Mouse (Mus musculus): ENCODE measurements around the gene Clk1.
"Not testable (repeated sequence)": the region's sequence is repeated elsewhere in the genome, so short reads cannot be mapped to it uniquely, and the experiment has no call there.

Gene Clk1

DNA sequence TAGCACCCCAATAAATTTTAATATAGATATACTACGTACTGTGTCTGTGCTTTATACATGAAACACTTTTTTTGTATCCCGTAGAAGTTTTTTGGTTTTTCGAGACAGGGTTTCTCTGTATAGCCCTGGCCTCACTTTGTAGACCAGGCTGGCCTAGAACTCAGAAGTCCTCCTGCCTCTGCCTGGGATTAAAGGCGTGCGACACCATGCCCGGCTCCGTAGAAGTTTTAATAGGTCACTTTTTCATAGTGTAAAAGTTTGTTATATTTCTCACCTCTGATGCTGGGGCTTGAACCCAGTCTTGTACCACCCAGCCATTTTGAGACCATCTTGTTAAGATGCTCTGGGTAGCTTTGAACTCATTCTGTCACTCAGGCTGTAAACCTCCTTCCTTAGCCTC, 16.5 kb downstream of the Clk1 start:
- DNase-seq (ENCODE audit: low read depth, low spot score) = no peak

DNA sequence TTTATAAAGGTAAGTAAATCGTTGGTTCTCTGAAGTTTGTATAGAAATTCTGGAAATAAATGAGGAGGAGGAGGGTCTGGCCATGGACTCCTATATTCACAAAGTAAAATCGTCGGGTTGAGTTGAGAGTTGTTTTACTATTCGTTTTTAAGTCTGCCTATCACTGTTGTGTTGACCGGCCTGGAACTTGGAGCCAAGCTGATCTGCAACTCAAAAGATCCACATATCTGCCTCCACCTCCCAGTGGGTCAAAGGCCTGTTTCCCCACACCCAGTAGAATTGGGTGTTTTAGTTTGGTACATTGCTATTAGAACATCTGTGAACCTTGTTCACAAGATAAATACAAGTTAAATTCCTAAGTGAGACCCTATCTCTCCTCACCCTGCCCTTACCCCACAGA, 20.1 kb downstream of the Clk1 start:
- DNase-seq (ENCODE audit: low read depth, low spot score) = no peak

DNA sequence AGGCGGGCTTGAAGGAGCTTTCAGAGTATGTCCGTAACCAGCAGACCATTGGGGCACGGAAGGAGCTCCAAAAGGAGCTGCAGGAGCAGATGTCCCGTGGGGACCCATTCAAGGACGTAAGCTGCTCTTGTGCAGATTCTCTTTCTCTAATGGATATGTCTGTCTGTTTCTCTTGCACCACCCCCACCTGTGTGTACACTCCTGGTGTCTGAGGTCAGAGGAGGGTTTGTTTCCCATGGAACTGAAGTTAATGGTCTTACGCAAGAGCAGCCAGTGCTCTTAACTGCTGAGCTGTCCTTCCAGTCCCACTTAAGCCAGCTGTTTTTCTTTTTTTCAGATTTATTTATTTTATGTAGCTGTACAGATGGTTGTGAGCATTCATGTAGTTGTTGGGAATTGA, 22.5 kb downstream of the Clk1 start:
- DNase-seq (ENCODE audit: low read depth, low spot score) = no peak

DNA sequence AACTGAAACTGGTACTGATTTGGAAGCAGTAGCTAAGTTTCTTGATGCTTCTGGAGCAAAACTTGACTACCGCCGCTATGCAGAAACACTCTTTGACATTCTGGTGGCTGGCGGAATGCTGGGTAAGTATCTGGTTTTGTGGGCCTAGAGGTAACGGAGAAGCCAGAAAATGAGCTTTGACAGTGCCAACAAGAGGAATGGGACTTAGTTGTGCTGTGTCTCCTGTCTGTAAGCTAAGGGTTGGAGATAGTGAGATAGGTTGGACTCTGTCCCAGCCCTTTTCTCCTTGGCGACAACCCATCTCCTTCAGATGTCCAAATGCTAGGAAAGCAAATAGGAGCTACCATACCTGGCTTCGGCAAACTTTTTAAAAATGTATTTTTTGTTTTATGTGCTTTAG, 26.1 kb downstream of the Clk1 start:
- DNase-seq (ENCODE audit: low read depth, low spot score) = no peak

DNA sequence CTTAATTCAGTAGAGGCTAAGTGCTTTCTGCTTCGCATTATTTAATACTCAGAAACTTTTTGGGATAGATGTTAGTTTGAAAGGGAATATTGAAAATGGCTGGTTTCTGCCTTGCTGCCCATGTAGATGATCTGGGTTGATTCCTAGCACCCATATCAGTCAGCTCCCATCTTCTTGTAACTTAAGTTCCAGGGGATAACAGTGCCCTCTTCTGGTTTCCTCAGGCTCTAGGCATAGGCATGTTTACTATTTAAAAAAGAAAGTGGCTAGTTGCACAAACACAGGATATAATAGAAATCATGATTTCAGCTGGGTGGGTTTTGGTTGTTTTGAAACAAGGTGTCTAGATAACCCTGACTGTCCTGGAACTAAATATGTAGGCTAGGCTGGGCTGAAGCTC, 27.7 kb downstream of the Clk1 start:
- DNase-seq (ENCODE audit: low read depth, low spot score) = no peak

DNA sequence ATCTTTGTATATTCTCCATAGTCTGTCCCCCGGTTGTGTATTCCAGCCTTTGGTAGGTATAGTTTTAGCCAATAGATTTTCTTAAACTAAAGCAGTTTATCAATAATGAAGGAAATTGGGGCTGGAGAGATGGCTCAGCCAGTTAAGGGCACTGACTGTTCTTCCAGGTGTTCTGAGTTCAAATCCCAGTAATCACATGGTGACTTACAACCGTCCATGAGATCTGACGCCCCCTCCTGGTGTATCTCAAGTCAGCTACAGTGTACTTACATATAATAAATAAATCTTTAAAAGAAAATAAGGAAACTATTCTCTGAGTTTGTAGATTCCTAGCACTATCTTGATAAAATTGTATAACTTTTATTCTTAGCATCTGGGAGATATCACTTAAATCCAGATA, 28.5 kb downstream of the Clk1 start:
- DNase-seq (ENCODE audit: low read depth, low spot score) = no peak

DNA sequence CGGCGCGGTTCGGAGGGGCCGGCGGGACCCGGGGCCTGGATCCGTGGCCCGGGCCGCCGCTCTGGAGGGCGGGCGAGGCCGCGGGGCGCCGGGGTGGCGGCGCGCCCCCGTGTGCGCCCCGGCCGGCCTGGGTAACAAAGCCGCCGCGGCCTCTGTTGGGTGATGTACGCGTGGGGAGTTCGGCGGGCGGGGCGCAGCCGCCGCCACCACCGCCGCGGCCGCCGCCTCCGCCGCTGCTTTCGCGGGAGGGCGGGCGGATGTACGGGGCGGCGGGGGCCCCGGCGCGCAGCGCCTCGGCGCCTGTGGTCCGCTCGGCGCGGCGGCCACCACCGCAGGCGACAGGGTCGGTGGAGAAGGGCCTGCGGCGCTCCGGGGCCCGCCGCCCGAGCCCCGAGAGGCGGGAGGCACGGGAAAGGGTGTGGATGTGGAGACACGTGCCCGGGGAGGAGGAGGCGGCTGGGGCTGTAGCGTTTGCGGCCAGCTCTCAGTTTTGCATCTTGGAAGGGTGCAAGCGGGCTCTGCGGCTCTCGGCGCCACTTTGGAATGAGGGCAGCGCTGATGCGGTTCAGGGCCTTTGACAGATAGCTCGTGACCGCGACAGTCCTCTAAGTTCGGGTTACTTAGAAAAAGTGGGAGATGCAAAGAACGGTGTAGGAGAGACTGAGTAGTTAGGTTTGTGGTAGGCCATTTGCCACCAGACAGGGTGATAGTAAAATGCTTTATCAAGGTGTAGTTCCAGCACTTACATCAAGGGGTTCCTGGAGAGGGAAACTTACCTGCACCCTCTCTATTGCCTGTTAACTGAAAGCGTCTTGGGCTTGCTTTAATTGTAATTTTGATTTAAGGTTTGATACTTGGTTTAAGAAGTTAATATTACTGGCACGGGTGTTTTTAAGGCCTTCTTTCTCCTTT, 30.3 kb downstream of the Clk1 start:
- no peak for DNase-seq (ENCODE audit: low read depth, low spot score)

DNA sequence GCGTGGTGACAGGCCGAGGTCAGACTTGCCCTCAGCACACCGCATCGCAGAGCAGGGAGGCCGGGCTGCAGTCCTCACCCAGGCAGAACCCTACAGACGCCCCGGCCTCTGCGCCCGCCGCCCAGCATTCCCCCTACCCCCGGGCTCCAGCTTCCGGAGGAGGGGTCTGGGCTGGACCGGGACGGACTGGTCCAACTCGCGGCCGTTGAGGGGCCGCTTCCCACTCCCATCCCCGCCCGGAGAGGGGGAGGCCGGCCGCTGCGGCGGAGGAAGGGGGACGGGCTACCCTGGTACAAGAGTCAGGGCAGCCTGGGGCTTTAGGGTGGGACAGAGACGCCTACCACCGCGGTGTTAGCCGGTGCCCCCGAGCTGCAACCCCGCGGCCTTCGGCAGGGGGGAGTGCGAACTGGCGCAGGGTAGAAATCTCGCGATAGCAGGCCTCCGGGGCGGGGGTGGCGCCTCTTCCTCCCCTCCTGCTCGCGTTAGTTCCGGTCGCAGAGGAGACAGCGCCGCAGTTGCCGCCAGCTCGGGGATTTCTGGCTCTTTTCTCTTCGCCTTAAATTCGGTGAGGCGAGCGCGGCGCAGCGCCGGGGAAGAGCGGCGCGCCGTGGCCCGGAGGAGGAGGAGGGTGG, 31.1 kb downstream of the Clk1 start, which contains the start of gene Bzw1:
Bzw1 (plus strand) TSS at position 247 of the 632 bp plus-strand sequence.
- DNase-seq (ENCODE audit: low read depth, low spot score) = peak; percentile 88

DNA sequence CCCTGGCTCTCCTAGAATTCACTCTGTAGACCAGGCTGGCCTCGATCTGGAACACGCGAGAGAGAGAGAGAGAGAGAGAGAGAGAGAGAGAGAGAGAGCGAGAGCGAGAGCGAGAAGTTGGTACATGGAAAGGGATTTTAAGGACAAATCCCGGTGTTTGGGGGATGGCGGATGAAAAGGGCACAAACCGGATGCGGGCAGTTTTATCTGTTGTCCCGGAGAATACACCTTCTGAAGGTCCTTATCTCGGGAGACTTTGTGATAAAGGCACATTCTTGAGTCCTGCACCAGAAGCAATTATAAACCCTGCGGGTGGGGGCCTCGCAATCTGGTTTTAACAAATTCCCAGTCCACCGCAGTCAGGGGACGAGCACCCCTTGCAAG, 31.6 kb downstream of the Clk1 start:
- DNase-seq (ENCODE audit: low read depth, low spot score) = no peak

DNA sequence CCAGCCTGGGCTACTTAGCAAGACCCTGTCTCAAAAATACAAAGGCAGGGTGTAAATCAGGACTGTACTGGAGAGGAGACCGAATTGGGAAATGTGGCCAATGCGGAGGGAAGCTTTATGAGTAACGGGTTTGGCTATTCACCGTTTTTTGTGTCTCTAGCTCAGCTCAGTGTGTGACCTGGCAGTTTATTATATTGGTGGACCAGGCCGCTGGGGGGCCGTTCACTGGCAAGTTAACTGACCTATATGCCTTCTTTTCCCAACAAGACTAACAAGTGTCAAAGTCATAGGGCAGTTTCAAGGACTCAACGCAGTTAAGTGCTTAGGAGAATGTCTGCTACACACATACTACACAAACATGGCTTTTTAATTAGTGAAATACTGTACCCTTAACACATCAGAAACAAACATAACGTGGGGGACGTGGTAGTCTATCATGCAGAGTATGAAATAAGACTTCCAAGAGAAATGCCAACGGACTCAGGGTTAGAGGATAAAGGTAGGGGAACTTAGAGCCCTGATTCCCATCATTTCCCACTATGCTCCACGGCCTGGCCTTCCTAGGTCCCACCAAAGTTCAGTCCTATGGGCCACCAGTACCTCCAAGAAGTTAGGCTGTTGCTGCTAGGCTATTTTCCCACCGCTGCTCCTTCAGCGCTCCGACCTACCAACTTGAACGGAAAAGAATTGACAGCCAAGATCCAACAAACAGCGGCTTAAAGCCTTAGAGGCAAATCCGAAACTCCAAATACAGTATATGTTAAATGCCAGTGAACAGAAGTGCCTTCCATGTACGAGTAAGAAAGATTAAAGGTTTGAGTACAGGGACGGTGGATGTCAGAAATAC, 32.2 kb downstream of the Clk1 start:
- no peak for DNase-seq (ENCODE audit: low read depth, low spot score)

DNA sequence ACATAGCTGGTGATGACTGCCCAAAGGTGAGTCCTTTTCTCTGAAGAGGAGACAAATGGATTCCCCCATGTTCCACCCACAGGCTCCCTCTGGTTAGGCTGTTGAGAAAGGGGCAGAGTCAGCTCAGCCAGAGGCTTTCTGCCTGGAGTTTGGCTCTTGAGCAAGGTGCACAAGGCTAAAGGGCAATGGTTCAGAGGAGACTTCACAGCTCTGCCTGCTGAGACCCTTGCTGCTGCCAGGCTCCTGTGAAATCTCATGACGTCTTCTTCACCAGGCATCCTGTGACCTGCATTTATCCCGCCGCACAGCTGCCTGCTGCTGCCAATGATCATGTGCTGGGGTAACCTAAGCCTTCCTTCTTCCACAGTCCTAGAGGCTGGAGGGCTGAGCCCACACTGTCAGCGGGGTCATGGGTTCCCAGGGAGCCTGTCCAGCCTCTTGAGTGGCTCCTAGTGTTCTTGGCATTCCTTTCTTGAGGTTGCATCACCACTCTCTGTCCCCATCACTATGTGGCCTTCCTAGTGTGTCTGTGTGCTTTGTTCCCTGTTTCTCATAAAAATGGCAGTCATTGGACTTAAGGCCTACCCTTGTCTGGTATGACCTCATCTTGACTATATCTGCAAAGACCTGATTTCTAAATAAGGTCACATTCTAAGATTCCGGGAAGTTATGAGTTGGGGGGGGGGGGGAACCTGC, 41.1 kb downstream of the Clk1 start:
- DNase-seq (ENCODE audit: low read depth, low spot score) = no peak

DNA sequence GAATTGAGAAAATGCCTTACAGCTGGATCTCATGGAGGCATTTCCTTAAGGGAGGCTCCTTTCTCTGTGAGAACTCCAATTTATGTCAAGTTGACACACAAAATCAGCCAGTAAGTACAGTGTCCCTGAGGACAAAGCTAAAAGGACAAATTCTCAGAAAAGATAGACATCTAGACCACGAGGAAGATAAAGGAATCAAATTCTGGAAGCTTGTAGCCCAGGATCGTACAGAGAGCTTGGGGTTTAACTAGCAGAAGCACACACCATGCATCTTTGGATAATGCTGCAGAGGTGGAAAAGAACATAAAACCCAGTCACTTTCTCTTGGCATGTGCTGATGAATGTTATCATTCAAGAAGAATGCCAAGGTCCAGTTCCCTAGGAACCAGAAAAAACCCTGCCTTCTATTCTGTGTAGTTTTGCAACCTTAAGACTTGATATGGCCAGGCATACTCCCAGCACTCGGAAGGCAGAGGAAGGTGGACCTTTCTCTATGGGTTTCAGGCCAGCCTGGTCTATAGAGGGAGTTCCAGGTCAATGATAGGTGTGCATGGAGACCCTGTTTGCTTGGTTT, 48.2 kb downstream of the Clk1 start:
- no peak for DNase-seq (ENCODE audit: low read depth, low spot score)

DNA sequence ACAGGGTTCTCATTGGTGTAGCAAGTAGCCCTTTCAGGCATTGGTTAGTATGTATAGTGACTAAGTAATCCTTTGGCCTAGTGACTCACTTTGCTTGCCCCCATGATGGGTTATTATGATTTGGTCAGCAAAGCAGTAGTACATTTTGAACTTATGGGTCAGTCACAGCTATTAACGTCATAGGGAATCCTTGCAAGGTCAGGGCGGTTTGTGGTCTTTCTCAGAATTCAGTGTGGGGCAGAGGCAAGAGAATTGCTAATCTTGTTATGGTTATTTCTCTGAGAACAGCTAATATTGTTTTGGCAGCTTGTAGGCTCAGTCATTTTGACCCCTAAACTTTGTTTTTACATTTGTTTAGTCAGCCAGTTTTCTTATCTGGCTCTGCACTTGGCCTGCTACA, 49.6 kb downstream of the Clk1 start:
- not testable (repeated sequence) for DNase-seq (ENCODE audit: low read depth, low spot score)

DNA sequence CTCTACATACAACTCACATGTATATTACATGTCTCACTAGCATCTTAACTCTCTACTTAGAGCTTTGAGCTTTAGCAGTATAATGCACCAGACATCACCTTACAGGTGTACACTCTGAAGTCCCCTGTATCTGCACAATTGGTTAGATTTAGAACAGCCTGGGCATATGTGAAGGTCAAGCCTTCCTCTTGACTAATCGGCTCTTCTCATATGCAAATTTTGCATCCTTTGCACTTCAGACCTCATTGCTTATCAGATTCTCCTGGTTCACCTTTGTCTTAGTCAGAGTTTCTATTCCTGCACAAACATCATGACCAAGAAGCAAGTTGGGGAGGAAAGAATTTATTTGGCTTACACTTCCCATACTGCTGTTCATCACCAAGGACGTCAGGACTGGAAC, 54.1 kb downstream of the Clk1 start:
- no peak for DNase-seq (ENCODE audit: low read depth, low spot score)

DNA sequence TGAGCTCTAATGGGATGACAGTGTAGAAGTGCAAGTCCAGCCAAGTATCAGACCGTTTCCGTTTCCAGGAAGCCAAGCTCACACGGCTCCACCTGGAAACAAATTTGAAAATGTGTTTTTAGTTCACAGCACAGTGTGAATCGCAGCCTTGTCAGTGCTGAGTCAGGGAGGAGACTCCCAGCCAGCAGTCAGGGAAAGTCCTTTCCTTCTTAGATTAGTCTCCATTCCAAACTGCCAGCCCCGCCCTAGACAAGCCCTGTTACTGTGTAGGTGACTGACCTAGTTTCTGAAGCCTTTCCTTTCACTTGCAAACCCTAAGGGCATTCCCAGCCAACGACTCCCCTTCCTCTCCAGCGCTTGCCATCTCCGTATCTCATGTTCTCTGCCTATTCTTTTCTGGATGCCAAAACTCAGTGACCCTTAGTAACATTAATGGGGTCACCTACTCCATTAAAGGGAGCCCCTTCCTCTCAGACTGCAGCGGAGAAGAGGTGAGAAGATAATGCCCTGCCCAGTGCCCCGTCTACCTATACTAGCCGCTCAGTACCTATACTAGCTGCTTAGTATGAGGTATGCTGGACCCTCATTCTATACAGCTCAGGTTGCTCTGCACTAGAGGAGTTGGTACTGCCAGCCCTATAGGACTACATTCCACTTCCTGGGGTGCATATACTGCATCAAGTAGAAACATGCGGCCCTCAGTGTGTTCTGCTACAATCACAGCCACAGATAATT, 57.0 kb downstream of the Clk1 start:
- no peak for DNase-seq (ENCODE audit: low read depth, low spot score)

DNA sequence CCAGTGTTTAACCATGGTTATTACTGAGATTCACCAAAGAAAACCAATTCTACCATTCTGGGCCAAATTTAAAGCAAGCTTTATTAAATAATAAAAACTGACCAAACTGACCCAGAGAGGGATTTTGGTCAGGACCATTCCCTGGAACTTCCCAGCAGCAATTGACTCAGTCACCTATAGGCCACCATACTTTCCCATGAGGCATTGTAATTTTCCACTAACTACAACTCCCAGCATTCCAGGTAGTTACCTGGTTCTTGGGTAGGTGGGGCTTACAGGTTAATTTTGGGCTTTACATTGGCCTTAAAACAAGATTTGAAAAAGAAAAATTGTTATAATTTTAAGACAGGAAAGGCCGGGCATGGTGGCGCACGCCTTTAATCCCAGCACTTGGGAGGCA, 58.0 kb downstream of the Clk1 start:
- DNase-seq (ENCODE audit: low read depth, low spot score) = no peak

DNA sequence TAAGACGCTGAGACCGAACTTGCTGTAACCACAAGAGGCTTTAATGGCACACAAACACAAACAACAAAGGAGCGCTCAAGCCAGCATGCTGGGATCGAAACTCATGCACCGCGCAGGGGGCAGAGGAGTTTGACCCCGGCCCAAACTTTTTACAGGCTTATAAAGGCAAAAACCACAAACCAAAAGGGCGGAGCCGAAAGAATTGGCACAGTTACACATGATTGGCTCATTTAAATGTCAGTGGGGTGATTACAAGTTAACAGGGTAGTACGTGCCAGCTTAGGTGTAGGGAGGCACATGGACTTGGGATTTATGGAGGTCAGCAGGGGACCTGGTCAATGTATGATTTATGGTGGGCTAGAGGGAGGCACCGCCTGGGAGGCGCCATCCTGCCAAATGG, 59.3 kb downstream of the Clk1 start:
- no peak for DNase-seq (ENCODE audit: low read depth, low spot score)

DNA sequence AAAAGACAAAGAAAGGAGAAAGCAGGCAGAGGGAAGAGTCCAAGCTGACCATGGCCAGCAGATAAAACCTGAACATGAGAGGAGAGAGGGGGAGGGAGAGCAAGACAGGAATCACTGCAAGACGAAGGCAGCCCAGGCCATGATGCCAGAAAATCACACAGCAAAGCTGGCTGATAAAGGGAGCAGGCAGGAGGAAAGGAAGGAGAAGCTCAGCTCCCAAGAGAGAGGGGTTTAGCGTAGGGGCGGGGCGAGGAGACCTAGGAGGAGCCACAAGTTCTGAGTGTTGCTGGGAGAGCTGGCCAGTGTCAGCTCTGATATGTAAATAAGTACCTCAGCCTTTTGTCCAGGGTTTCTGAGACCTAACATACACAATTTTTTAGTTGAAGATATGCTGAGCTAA, 61.6 kb downstream of the Clk1 start:
- no peak for DNase-seq (ENCODE audit: low read depth, low spot score)

All from retina, postnatal 7 days (tissue).